Mouse (Mus musculus): ENCODE data around the gene Nkpd1.
"Not testable (repeated sequence)": the region's sequence is repeated elsewhere in the genome, so short reads cannot be mapped to it uniquely, and the experiment has no call there.

Nkpd1 gene

DNA sequence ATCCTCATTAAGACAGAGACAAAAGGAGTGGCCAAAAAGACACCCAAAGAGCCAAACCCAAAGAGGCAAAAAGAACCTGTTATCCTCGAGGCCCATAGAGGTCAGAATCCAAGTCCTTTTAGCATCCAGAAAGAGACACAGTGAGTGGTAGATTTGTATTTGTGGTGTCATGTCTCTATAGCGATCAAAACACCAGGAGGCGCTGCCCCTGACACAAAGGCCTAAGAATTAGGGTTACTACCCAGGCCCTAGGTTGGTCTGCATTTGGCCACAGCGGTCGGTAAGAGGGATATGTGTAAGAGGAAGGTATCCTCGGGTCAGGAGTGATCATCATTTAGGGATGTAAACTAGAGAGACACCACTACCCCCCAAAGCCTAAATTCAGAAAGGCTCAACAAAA, 11.3 kb upstream of the Nkpd1 start:
- no peak for DNase-seq (ENCODE audit: low spot score in 2 of 2)

DNA sequence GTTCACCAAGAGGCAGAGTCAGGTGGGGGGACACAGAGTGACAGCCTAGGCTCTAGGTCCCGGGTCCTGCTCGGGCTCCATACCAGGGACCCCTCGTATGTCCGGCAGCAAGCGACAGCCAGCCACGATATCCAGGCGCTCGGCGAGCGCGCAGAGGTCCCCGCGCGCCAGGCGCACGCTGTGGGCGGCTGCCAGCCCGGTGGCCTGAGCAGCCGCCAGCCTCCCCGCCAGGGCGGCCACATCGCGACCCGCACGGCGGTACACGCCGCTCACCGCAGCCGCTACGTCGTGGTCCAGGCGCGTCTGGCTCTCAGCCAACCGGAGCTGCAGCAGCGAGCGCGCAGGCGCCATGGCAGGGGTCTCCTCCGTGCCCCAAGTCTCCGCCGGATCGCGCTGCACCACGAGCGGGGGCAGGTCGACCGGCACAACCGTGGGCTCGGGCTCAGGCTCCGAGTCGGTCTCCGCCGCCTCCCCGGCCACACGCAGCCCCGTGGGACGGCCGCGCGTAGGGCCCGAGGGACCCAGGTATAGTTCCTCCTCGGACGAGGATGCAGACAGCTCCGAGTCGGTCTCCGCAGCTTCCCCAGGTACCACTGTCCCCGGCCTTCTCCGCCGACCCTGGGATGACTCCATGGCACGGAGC, 10.5 kb upstream of the Nkpd1 start:
- peak; percentile 40 to 45 for DNase-seq (ENCODE audit: low spot score in 2 of 2)

DNA sequence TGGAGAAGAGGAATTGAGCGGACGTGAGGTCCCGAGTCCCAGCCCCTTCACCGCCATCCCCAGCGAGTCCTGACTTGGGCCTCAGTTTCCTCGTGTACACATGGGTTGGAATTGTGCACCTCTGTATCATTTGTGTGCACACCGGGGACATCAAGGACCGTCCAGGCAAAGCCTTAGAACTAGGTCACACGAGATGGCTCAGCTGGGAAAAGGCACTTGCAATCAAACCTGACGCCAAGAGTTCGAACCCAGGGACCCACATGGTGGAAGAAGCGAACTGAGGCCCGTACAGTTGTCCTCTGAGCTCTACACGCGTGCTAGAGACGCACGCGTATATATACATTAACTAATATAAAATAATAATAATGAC, 10.0 kb upstream of the Nkpd1 start:
- DNase-seq (ENCODE audit: low spot score in 2 of 2) = no peak

DNA sequence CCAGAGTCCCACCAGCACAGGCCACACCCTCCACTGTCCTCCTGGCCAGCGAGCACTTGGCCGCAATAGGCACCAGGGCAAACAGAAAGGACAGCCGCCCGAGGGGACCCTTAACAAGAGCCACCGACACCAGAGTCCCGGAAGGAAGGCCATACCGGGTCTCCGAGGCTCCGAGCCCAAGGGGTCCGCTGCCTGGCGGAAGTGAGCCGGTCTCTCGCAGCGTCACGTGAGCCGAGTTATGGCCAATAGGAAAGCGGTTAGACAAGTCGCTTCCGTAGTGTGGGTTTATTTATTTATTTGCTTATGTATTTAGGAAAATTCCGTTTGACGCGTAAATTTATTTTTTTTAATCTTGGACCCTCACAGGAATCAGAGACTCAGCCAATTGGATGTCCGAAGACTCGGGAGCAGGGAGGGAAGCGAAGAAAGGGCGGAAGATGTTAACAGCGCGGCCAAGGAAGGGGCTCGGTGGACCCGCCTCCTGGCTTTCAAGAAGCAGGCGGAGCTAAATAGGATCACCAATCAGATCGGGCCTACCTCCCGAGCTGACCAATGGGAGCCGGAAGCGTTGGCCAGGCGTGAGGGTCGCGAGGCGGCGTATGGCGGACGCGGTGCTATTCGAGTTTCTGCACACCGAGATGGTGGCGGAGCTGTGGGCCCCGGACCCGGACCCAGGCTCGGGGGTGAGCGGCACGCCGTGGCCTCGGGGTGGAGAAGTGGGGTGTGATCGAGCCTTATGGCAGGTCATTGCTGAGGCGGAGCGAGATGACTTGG, 9.3 kb upstream of the Nkpd1 start, which contains the start of the genes Bloc1s3 and Trappc6a:
Gene Bloc1s3, minus strand, starts transcription at position 218 of the 774 bp plus-strand sequence.
Gene Trappc6a, plus strand, starts transcription at position 246 of the 774 bp plus-strand sequence.
- DNase-seq (ENCODE audit: low spot score in 2 of 2) = peak; percentile 91 to 92

DNA sequence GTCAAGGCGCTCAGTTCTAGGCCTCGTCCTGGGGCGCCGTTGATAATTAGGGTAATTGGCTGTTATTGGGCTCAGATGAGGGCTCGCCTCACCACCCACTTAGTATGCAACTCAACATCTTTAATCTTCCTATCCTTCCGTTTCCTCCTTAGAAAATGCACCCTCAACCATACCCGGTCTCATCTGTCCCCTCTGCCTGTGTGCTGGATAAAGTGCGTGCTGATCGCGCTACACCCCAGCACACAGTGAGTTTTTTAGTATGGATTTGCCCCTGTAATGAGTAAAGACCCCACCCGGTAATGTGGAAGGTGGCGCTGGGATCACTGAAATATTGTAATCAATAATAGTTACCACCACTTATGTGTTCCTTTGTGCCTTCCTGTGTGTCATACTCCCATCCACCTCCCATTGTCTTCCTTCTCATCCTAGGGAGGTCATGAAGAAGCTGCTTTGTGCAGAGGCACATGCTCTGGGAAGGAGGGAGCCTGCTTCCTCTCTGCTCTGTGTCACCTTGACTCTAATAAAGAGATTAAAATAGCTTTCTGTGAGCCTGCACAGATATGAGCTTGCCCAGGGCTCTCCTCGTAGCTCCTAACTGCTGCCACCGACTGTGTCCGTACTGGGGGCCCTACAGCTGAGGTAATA, 8.6 kb upstream of the Nkpd1 start:
- DNase-seq (ENCODE audit: low spot score in 2 of 2) = no peak

DNA sequence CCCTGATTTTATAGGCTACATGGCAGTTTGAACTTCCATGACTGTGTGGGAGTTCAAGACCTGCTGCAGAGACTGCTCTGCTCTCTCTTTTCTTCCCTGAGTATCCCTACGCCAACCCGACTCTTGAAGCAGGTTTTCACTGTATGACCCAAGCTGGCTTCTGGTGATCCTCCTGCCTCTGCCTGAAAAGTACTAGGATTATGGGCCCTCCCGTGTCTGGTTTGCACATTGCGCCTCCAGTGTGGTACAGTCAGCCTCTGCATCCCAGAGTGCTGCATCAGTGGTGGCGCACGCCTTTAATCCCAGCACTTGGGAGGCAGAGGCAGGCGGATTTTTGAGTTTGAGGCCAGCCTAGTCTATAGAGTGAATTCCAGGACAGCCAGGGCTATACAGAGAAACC, 7.9 kb upstream of the Nkpd1 start:
- no peak for DNase-seq (ENCODE audit: low spot score in 2 of 2)

DNA sequence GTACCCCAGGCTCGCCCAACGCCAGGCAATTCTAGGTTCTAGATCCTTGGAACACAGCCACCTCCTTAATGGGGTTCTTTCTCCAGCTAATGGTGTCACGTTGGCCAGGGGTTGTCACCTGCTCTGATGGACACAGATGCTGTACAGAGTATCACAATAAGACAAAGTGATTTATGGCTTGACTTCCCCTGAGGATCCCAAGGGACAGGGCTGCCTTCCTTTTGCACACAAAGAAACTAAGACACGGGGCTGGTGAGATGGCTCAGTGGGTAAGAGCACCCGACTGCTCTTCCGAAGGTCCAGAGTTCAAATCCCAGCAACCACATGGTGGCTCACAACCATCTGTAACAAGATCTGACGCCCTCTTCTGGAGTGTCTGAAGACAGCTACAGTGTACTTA, 5.7 kb upstream of the Nkpd1 start:
- not testable (repeated sequence) for DNase-seq (ENCODE audit: low spot score in 2 of 2)

DNA sequence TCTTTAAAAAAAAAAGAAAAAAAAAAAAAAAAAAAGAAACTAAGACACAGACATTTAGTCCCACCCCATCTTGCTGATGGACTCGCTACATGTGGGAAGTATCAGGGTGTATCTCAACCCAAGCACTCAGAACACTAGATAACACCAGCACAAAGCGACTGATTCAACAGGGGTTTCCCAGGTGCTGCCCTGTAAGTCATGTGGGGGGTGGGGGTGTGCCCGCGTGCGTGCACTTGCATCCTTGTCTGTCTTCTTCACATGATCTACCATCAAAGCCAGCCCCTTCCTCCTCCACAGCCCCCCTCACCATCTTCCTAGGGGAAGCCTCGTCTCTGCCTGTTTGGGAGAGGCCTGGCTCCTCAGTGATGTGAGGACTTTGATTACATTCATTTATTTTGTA, 5.3 kb upstream of the Nkpd1 start:
- DNase-seq (ENCODE audit: low spot score in 2 of 2) = no peak

DNA sequence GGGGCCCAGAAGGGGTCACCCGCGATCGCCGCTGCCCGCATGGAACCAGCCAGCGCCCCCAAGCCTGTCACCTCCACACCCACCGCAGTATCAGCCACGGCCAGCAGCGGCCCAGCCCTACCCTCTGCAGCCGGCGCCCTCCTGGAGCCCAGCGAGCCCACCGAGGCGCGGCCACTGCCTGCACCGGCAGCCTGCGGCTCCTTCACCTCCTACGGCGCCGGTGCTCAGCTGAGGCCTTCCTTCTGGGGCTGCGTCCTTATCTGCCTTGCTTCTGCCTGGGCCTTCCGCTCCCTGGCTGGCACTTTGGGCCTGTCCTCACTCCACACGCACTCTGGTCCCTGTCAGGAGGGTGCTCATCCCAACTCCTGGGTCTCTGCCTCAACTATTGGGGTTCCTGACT, 2.4 kb downstream of the Nkpd1 start:
- DNase-seq (ENCODE audit: low spot score in 2 of 2) = no peak

DNA sequence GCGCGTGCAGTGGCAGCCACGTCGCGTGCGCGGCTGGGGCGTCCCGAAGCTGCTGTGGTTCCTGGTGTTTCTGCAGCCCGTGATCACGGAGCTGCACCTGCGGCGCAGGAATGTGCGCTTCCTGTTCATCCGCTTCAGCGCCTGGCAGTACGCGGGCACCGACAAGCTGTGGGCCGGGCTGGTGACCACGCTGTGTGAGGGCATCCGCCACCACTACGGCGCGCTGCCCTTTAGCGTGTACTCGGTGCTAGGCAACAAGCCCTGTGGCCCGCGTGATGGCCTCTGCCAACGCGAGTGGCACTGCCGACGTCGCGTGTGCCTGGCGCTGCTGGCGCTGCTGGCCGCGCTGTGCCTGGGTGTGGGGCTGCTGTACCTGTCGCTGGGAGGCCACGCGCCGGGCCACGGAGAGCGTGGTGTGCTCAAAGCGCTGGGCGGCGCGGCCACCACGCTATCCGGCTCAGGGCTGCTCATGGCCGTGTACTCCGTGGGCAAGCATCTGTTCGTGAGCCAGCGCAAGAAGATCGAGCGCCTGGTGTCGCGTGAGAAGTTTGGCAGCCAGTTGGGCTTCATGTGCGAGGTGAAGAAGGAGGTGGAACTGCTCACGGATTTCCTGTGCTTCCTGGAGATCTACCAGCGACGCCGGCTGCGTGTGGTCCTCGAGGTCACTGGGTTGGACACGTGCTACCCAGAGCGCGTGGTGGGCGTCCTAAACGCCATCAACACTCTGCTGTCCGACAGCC, 5.5 kb downstream of the Nkpd1 start:
- no peak for DNase-seq (ENCODE audit: low spot score in 2 of 2)

DNA sequence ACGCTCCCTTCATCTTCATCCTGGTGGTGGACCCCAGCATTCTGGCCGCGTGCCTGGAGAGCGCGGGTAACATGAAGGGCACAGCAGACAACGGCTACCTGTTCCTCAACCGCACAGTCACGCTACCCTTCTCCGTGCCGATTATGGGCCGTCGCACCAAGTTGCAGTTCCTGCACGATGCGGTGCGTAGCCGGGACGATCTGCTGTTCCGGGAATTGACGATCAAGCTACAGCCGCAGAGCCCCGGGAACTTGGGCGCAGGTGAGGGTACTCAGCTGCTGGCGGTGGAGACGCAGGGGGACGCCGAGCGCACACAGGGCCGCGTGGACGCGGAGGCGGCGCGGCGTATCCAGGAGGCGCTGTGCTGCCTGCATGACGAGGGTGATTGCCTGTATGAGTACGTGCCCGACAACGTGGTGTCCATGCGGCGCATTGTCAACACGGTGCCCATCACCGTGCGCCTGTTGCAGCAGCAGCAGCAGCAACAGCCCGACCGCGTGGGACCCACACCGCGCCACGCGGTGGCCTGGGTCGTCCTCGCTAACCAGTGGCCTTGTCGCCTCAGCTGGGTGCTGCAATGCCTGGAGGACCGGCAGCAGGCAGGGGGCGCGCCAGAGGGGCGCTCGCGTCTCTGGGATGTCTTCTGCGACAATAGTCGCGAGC, 6.2 kb downstream of the Nkpd1 start:
- DNase-seq (ENCODE audit: low spot score in 2 of 2) = peak in 1 of 2 experiments; percentile 41

DNA sequence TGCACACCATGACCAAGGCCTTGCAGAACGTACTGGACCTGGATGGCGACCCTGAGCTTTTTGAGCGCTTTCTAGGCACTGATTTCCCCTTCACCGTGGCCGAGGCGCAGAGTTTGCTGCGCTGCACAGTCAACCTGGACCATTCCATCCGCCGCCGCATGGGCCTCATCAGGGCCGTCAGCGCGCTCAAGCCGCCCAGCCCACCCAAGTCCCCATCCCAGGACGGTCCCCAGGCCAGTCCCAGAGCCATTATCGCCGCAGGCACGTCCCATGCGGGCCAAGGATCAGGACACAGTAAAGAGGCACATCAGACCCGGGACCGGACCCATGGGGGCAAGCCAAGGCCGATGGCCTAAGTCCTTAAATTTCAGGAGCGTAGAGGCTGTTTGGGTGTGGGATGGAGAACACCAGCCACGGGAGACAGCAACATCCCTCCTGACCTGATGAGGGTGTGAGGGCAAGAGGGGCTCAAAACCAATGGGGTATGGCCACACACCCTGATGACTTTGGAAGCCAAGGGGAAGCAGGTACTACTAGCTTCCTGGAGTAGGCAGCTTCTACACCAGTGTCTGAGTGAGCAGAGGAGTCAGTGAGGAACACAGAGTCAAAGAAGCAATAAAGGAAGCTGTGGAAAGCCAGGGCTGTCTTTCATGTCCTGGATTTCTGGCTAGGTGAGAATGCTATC, 6.9 kb downstream of the Nkpd1 start:
- DNase-seq (ENCODE audit: low spot score in 2 of 2) = no peak

DNA sequence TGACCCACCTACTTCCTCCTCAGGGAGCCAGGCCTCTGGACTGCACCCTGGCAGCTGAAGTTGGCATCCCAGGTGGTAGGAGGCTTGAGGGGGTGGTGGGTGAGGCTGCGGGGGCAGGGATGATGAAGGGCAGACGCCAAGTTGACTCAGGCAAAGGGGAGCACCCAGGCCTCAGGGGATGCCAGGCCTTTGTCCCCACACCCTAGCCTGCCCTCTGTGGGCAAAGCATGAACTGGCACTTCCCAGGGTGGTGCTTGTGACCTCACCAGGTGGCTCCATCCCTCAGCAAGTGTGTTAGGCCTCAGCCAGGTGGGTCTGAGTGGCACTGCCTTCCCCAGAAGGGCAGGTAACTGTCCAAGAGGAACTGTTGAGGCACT, 7.5 kb downstream of the Nkpd1 start:
- DNase-seq (ENCODE audit: low spot score in 2 of 2) = no peak

DNA sequence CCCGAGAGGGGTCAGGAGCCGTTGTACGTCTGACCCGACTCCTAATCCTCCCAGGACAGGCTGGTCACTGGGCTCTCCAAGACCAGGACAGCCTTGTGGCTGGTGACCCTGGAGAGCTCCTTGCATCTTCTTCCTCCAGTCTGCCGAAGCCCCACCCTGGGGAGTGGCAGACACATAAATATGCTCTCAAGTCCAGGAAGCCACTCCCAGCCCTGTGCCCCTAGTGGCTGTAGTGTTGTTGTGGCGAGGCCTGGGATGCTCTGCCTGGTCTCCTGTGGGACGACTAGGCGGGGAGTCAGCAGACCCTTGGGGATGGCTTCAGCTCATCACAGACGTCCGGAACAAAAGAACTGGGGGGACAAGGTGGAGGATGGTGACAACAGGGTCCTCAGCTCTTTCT, 13.4 kb downstream of the Nkpd1 start:
- DNase-seq (ENCODE audit: low spot score in 2 of 2) = no peak

DNA sequence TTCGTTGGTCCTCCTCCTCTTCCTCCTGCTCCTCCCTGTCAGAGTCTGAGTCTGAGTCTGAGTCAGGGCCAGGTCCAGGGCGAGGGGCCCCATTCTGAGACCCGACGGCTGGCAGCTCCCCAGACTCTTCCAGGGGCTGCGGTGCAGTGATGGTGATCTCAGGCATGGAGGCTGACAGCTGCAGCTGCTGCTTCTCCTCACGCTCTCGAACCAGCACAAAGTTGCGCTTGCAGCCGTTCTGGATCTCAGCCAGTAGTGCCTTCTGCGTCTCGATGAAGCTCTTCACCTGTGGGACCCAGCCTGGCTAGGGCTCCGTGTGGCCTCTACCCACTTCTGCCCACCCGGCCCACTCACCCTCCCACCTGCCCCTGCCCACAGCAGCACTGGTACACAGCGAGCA, 14.6 kb downstream of the Nkpd1 start:
- DNase-seq (ENCODE audit: low spot score in 2 of 2) = no peak

DNA sequence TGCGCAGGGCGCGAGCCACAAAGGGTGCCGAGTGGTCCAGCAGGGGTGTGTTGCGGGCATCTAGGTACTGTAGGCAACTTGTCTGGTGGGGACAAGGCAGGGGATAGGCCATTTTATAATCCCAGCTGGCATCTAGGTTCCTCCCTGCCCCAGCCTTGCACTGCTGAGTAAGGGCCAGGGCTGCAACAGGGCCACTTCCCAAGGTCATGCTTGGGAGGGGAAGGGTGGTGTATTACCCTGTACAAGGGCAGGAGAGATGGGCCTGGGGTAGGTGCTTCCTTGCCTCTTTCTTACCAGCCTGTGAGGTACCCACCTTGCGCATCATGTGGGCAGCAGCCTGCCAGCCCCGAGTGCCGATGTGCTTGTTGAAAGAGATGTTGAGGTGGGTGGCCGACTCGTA, 17.0 kb downstream of the Nkpd1 start:
- DNase-seq (ENCODE audit: low spot score in 2 of 2) = no peak

DNA sequence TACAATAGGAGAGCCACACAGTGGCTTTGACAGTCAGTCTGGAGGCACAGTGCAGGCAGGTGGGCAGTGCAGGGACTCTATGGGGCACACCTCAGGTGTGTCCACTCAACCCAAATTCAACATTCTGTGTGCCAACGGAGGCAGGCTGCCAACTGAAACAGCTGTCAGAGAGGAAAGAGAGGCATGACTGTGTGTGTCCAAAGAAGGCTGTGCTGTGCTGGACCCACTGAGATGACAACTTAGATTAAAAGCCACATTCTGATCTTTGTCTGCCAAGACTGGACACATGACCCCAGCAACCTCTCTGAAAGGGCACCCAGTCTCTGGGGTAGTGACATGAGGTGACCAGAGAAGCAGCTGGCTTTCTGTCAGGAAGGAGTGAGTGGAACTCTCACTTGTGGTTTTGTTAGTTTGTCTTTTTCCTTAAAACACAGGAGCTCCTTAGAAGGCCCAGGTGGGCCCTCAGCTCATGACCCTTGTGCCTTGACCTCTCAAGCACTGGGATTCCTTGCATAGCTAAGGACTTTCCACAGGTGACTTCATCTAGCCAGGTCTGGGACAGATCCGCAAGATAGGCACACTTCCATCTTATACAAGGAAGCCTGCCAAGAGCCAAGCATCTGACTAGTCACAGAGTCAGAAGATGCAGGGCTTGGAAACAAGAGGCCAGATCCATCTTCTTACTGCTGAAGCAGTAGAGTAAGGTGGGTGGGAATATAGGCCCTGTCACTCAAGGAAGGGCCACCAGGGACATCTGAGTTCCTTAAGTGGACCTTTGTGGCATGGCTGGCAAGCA, 23.3 kb downstream of the Nkpd1 start:
- no peak for DNase-seq (ENCODE audit: low spot score in 2 of 2)

DNA sequence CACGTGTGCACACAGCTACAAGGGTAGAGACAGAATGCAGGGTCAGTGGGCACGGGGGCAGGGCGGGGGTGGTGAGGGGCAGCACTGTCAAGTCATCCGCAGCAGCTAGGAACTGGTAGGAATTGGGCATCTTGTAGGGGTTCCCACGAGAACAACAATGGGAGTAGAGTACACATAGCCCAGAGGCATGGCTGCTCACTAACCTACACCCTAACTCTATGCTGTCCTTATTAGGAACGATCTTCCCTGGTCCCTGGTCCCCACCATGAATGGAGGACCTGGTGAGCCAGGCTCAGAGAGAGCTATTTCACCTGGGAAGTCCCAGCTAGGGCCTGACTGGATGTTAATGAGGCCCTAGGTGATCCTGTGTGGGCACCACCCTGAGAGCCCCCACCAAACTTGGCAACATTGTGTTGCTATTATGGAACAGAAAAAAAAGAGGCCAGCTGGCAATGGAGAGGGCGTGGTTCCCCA, 24.1 kb downstream of the Nkpd1 start:
- DNase-seq (ENCODE audit: low spot score in 2 of 2) = no peak

DNA sequence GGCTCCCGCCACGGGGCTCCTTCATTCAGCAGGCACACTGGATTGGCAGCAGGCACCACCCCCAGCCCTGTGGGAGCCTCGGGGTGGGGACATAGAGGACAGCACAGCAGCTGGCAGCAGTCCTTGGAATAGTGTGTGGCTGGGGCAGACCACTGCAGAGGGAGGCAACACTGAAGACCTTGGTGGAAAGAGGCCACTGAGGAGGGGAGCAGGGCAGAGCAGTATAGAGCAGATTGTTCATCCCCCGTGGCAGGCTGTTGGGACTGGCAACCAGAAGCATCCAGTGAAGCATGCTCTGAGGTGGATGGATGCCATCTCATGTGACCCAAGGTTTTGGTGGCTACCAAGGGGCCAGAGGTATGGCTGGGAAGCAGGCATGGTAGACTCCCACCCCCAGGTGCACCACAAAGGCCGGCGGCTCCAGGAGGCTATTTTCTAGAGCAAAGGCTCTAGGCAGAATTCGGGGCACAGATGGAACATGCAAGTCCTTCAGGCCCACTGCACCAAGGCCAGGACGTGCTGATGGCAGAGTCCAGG, 24.6 kb downstream of the Nkpd1 start:
- DNase-seq (ENCODE audit: low spot score in 2 of 2) = no peak

DNA sequence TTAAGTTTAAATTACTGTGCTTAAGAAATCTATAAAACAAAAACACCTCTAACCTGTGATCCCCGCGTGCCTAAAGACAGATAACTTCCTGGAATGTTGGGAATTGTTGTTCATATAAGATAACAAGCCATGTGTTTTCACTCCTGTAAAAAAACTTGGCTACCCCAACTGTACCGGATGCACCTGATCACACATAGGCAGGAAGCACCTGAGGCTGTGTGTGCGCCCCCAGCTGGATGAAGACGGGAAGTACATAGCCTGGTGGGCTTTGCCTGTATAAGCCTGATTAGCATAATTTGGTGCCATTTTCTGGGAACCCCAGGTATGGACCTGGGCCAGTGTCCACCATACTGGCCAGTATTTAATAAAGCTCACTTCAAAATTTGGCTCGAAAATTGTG, 25.9 kb downstream of the Nkpd1 start:
- peak in 1 of 2 experiments; percentile 40 for DNase-seq (ENCODE audit: low spot score in 2 of 2)
